ENCODE assay signal across 16 mouse cellular contexts in genomic region chr8:121750512-121750911, GRCm38 (mm10). TPM values are rescaled to one million over a fixed set of nuclear protein-coding genes. Genes with fewer than 3 reads are reported as not detected.
DNase-seq lines count a peak whose midpoint lies in the region; ATAC-seq and TF ChIP-seq lines count a peak whose summit lies in the region.
"Had no signal": no experiment of that assay in that cellular context is flagged by ENCODE, and none has a peak within 500 bp of the region (broad histone marks: within the 10 kb centered on the region; RNA-seq: fewer than 3 reads in every experiment).

No protein-coding gene starts in this region.

- peak; percentile 27 for DNase-seq in CD4-positive, CD25-positive, alpha-beta regulatory T cell, adult 2 months (ENCODE audit: low read depth, low spot score)
- no peak for DNase-seq in left cerebral cortex, adult 2 months (ENCODE audit: extremely low spot score in 1 of 2, low spot score in 2 of 2)
- DNase-seq in left cerebral cortex, adult 18-20 months (ENCODE audit: low spot score in 2 of 2), result no peak
- peak; percentile 22 for DNase-seq in induced T-regulatory cell, adult 2 months (ENCODE audit: low read depth)
- DNase-seq in urinary bladder, adult 18-20 months (ENCODE audit: low spot score in 2 of 2), result no peak
- no peak for DNase-seq in frontal cortex, postnatal 36 days (ENCODE audit: low spot score in 2 of 2)
- DNase-seq: heart, adult 11 months; heart, postnatal 14 days; kidney, adult 11 months; thymus, postnatal 14 days had no signal

- no peaks in the 10 kb centered on the region for H3K27me3 ChIP-seq in ES-Bruce4 (ENCODE audit: control insufficient read depth, insufficient read depth, low read length, poor library complexity, severe bottlenecking)
- H3K27me3 ChIP-seq: forebrain, embryonic 15.5 days had no signal

- TF ChIP-seq CTCF in left cerebral cortex, adult 2 months (IDR thresholded peaks at IDR 0.05), result peak; percentile 40
- TF ChIP-seq CTCF in ES-Bruce4 (IDR thresholded peaks at IDR 0.05; ENCODE audit: low read depth, low read length), result peak; percentile 37

- no peak for ATAC-seq in CD4-positive, CD25-positive, alpha-beta regulatory T cell, adult 4 months
- ATAC-seq: forebrain, embryonic 15.5 days had no signal

- TF ChIP-seq POLR2A in ES-Bruce4 (IDR thresholded peaks at IDR 0.05; ENCODE audit: insufficient read depth, low read length), result no peak

- TF ChIP-seq EP300 in ES-Bruce4 (IDR thresholded peaks at IDR 0.05; ENCODE audit: insufficient read depth, low read depth, low read length), result no peak

- no peak overlapping the region for H3K27ac ChIP-seq in left cerebral cortex, adult 2 months
- H3K27ac ChIP-seq in ES-Bruce4 (ENCODE audit: insufficient read depth, low read length), result no peak overlapping the region
- H3K27ac ChIP-seq: embryonic facial prominence, embryonic 13.5 days; forebrain, embryonic 15.5 days; limb, embryonic 12.5 days had no signal

- H3K9me3 ChIP-seq in ES-Bruce4 (replicated peaks; ENCODE audit: control insufficient read depth, insufficient read depth, low read length, poor library complexity, severe bottlenecking), result no peaks in the 10 kb centered on the region; the same call in 1 of the 2 replicates
- H3K9me3 ChIP-seq: embryonic facial prominence, embryonic 13.5 days had no signal

- H3K9ac ChIP-seq in ES-Bruce4 (ENCODE audit: low read depth, poor library complexity, severe bottlenecking), result no peak overlapping the region
- H3K9ac ChIP-seq: embryonic facial prominence, embryonic 13.5 days; forebrain, embryonic 15.5 days; limb, embryonic 12.5 days had no signal

- H3K4me3 ChIP-seq in left cerebral cortex, adult 2 months, result no peak overlapping the region
- no peak overlapping the region for H3K4me3 ChIP-seq in ES-Bruce4 (ENCODE audit: low read depth, low read length)
- H3K4me3 ChIP-seq: embryonic facial prominence, embryonic 13.5 days; forebrain, embryonic 15.5 days; limb, embryonic 12.5 days; megakaryocyte, embryonic 14.5 days had no signal

- intact Hi-C loops in left cerebral cortex, adult 2 months (cut with DNase I), result no loop called here

- H3K36me3 ChIP-seq in ES-Bruce4 (ENCODE audit: control insufficient read depth, insufficient read depth, low read length, poor library complexity, severe bottlenecking), result no peaks in the 10 kb centered on the region
- H3K36me3 ChIP-seq: embryonic facial prominence, embryonic 13.5 days; limb, embryonic 12.5 days had no signal

- H3K4me1 ChIP-seq in ES-Bruce4 (ENCODE audit: control insufficient read depth, insufficient read depth, low read length), result no peaks in the 10 kb centered on the region
- H3K4me1 ChIP-seq: embryonic facial prominence, embryonic 13.5 days; forebrain, embryonic 15.5 days; limb, embryonic 12.5 days had no signal

RNA-seq across cellular contexts. Expression of gene Jph3, which starts 21.1 kb away (rescaled TPM):
- under 1 TPM in 1 of 2 experiments, not detected in 1; 0.12 TPM for polyA plus RNA-seq in CD4-positive, CD25-positive, alpha-beta regulatory T cell, adult 4 months (2017; shearing (Covaris generic))
- 100 to 1,000 TPM; 285 to 297 TPM for total RNA-seq in left cerebral cortex, adult 2 months (2021)
- 100 to 1,000 TPM; 271 to 301 TPM for total RNA-seq in left cerebral cortex, adult 18-20 months (2021)
- polyA plus RNA-seq in ES-Bruce4 (2011; ENCODE audit: insufficient read depth, insufficient read length, low read depth, missing spikeins), result 1.4 and 1.8 TPM in 2 replicates
- total RNA-seq: heart, postnatal 14 days had no signal

Comparison
In these comparisons a context has a peak if more than half of its experiments do, and no peak if none do; other contexts are left out.
1. DNase-seq: peak in CD4-positive, CD25-positive, alpha-beta regulatory T cell, adult 2 months (single experiment) and induced T-regulatory cell, adult 2 months (single experiment); none in left cerebral cortex, adult 2 months (0 of 2), left cerebral cortex, adult 18-20 months (0 of 2), urinary bladder, adult 18-20 months (0 of 2) and frontal cortex, postnatal 36 days (0 of 2).